ENCODE assay signal across 8 mouse cellular contexts in genomic region chr3:145117637-145118036, GRCm38 (mm10). TPM values are rescaled to one million over a fixed set of nuclear protein-coding genes. Genes with fewer than 3 reads are reported as not detected.
A peak's percentile ranks its signal among the peaks of the same experiment; 100 is the strongest.
DNase-seq lines count a peak whose midpoint lies in the region; ATAC-seq lines count a peak whose summit lies in the region.

No protein-coding gene starts in this region.

- H3K9ac ChIP-seq in limb, embryonic 13.5 days: peak overlapping the region; percentile 66
- H3K9ac ChIP-seq in stomach, embryonic 15.5 days: no peak overlapping the region

- H3K27ac ChIP-seq in limb, embryonic 13.5 days: peak overlapping the region; percentile 89
- H3K27ac ChIP-seq in stomach, embryonic 15.5 days: peak overlapping the region; percentile 99

- no peaks in the 10 kb centered on the region for H3K36me3 ChIP-seq in megakaryocyte, embryonic 14.5 days (replicated peaks; ENCODE audit: low read length)
- H3K36me3 ChIP-seq in limb, embryonic 13.5 days: no peaks in the 10 kb centered on the region
- no peaks in the 10 kb centered on the region for H3K36me3 ChIP-seq in stomach, embryonic 15.5 days

- peak overlapping the region; percentile 99 for H3K4me3 ChIP-seq in megakaryocyte, embryonic 14.5 days (replicated peaks)
- peak overlapping the region; percentile 71 for H3K4me3 ChIP-seq in limb, embryonic 13.5 days
- peak overlapping the region; percentile 91 for H3K4me3 ChIP-seq in stomach, embryonic 15.5 days (replicated peaks)

- H3K27me3 ChIP-seq in megakaryocyte, embryonic 14.5 days (replicated peaks): no peaks in the 10 kb centered on the region
- no peaks in the 10 kb centered on the region for H3K27me3 ChIP-seq in limb, embryonic 13.5 days
- no peaks in the 10 kb centered on the region for H3K27me3 ChIP-seq in stomach, embryonic 15.5 days (replicated peaks)

- 86% methylated on average over 10 of the region's 10 CpGs for WGBS in limb, embryonic 13.5 days
- WGBS in stomach, embryonic 15.5 days: 80% methylated on average over 10 of the region's 10 CpGs

- no peak for ATAC-seq in megakaryocyte, adult 5-6 weeks (ENCODE audit: poor library complexity, severe bottlenecking)
- no peak for ATAC-seq in limb, embryonic 13.5 days (ENCODE audit: low FRiP score, low read depth)
- no peak for ATAC-seq in stomach, embryonic 15.5 days (ENCODE audit: insufficient read depth, low FRiP score, low read depth)

- H3K4me2 ChIP-seq in limb, embryonic 13.5 days (replicated peaks): peak overlapping the region; percentile 69
- peak overlapping the region; percentile 72 for H3K4me2 ChIP-seq in stomach, embryonic 15.5 days

- H3K9me3 ChIP-seq in megakaryocyte, embryonic 14.5 days: no peaks in the 10 kb centered on the region
- H3K9me3 ChIP-seq in limb, embryonic 13.5 days: no peaks in the 10 kb centered on the region
- no peaks in the 10 kb centered on the region for H3K9me3 ChIP-seq in stomach, embryonic 15.5 days

- peaks cover 39% of the 10 kb centered on the region for H3K4me1 ChIP-seq in megakaryocyte, embryonic 14.5 days
- H3K4me1 ChIP-seq in limb, embryonic 13.5 days: peaks cover 14% of the 10 kb centered on the region
- peaks cover 5% of the 10 kb centered on the region; the same call in 1 of the 2 replicates for H3K4me1 ChIP-seq in stomach, embryonic 15.5 days

- DNase-seq in cerebellum, adult 11-12 months: peak; percentile 8
- no peak for DNase-seq in cerebellum, postnatal 10 days
- no peak for DNase-seq in spleen, postnatal 14 days (ENCODE audit: low spot score in 2 of 2)
- no peak for DNase-seq in lung, postnatal 25 days (ENCODE audit: low spot score)

RNA-seq across cellular contexts. Expression of gene Odf2l, which starts 0.8 kb away (rescaled TPM):
- 0.63 TPM in 1 of 2 replicates, not detected in the other for polyA plus RNA-seq in megakaryocyte, embryonic 14.5 days (2012; ENCODE audit: insufficient read depth, low replicate concordance)
- 10.8 and 19.6 TPM in 2 replicates for total RNA-seq in megakaryocyte, adult 5-6 weeks (2015)
- 15.0 and 17.3 TPM in 2 replicates for total RNA-seq in megakaryocyte, adult 5-6 weeks (2017)
- polyA plus RNA-seq in limb, embryonic 13.5 days (2015; fragmentation: Nextera tagmentation; extraction: Ambion mirVana): 17.8 and 19.2 TPM in 2 replicates
- 16.2 and 17.4 TPM in 2 replicates for polyA plus RNA-seq in stomach, embryonic 15.5 days (2015; fragmentation: Nextera tagmentation; extraction: Ambion mirVana)

RNA-seq across cellular contexts. Expression of gene Clca2, which starts 18.4 kb away (rescaled TPM):
- not detected in 2 replicates for polyA plus RNA-seq in megakaryocyte, embryonic 14.5 days (2012; ENCODE audit: insufficient read depth, low replicate concordance)
- total RNA-seq in megakaryocyte, adult 5-6 weeks (2015): not detected in 2 replicates
- total RNA-seq in megakaryocyte, adult 5-6 weeks (2017): not detected in 2 replicates
- polyA plus RNA-seq in limb, embryonic 13.5 days (2015; fragmentation: Nextera tagmentation; extraction: Ambion mirVana): 0.53 and 0.56 TPM in 2 replicates
- polyA plus RNA-seq in stomach, embryonic 15.5 days (2015; fragmentation: Nextera tagmentation; extraction: Ambion mirVana): 0.77 and 1.1 TPM in 2 replicates

Comparison
In these comparisons a context has a peak if more than half of its experiments do, and no peak if none do; other contexts are left out.
1. RNA of gene Odf2l, which starts 0.8 kb away (polyA plus RNA-seq): 17.8 to 19.2 TPM in limb, embryonic 13.5 days and 16.2 to 17.4 TPM in stomach, embryonic 15.5 days; 0.63 TPM in megakaryocyte, embryonic 14.5 days; every median in the first group is over 10 times any median in the second.
2. Peak in every context shown above with its lines, with median percentiles within 50 percentile points of each other: H3K4me3 ChIP-seq.